Mouse (Mus musculus): Measurements from ENCODE around the gene Galnt18.

- TF ChIP-seq CTCF (IDR thresholded peaks at IDR 0.05; ENCODE audit: low read depth) (no peak), EP300 (optimal IDR thresholded peaks at IDR 0.05) (no peak)
These were observed 116.4 kb downstream of the Galnt18 start for GRCm38 (mm10) chr7:111663139-111664073.
